Mouse (Mus musculus): ENCODE data around the gene Khsrp. TPM values are rescaled to one million over a fixed set of nuclear protein-coding genes. Genes with fewer than 3 reads are reported as not detected.

Khsrp gene
- 44.9 and 45.0 TPM in 2 replicates for polyA plus RNA-seq (2012; rRNA removed)

GRCm38 (mm10) chr17:57030931-57031660 lies at the start of gene Khsrp:
Gene Khsrp (minus strand): TSS chr17:57031522.

GRCm38 (mm10) chr17:57078336-57078735 lies 47.0 kb upstream of the Khsrp start, which contains the start of gene Dennd1c:
Gene Dennd1c (minus strand): TSS chr17:57078514.

DNA sequence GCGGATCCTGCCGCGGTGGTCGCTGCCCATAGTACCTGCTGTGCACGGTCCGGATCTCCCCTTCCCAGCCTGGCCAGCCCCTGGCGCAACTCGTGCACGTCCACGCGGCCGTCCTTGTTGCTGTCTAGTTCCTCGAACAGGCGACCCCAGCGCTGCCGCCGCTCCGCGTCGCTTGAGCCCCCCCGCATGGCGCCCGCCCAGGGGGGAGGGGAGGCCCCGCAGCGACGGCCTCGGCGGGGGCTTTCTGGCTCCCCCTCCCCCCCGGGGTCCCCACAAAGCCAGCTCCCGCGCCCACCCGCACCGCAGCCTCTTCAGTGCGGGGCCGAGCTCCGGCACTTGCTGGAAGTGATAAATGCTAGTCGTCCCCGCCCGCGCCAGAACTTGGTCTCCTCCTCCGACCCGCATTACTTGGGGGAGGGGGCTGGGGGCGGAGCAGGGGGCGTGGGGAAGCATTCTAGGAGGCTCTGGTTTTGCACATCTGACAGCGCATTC lies 28.2 kb upstream of the Khsrp start, which contains the start of gene Slc25a23:
Gene Slc25a23, minus strand, starts transcription at position 378 of the 492 bp plus-strand sequence.

GRCm38 (mm10) chr17:57058891-57059485 lies 27.7 kb upstream of the Khsrp start, which contains the start of gene Crb3:
Gene Crb3 (plus strand): TSS chr17:57059105.

GRCm38 (mm10) chr17:57041554-57041953 lies 10.2 kb upstream of the Khsrp start, which contains the start of gene Slc25a41:
Gene Slc25a41 (minus strand): TSS chr17:57041654.

GRCm38 (mm10) chr17:57011236-57012141 lies 19.8 kb downstream of the Khsrp start, which contains the start of the genes Gtf2f1 and Gm17949:
Gene Gtf2f1 (minus strand): TSS chr17:57011288.
Gene Gm17949 (plus strand): TSS chr17:57011469.

DNA sequence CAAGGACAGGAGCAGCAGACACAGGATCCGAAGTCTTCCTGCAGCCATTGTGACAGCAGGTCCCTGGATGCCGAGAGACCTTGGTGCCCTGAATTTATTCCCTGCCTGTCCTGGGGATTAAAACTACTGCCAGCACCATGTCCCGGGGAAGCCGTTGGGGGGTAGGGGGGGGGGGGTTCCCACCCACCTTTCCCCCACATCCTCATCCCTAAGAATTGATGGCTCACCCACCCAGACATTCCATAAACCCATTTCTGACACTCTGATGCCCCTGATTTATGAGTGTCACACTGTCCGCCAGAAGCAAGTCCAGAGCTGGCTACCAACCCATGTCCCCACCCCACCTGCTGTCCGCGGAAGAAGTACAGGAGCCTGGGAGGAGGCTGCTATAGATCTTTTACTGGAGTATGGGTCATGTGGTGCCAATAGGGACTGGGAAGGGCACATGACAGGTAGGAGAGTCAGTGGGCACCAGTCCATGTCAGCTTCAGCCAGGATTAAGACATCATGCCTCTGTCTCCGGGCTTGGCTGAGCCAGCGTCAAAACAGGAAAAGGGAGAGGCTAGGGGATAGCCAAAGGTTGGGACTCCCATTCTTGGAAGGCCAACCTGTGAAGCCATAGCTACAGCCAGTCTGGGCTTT lies 31.2 kb downstream of the Khsrp start, which contains the start of gene Pspn:
Gene Pspn, minus strand, starts transcription at position 51 of the 642 bp plus-strand sequence.

DNA sequence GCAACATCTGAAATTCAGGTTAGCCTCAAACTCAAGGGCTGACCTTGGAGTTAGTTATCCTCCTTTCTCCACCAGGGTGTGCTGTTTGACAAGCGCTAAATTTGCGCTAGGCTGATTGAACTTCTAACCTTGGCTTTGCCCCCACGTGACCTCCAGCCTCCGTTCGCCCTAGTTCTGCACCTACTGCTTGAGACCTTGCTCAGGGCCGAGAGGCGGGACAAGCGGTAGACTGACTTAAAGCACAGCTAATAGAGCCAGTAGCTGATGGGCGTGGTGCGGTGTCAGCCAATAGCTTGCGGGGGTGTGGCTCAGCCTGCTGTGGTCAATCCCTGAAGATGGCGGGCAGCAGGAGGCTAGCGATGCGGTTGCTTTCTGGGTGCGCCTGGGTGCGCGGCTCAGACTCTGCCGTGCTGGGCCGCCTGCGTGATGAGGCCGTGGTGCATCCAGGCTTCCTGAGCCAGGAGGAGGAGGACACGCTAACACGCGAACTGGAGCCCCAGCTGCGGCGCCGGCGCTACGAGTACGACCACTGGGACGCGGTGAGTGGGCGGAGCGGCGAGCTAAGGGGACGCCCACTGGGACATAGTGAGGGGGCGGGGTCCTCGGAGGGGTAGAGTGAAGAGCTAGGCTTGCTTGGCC lies 34.2 kb downstream of the Khsrp start, which contains the start of gene Alkbh7:
Gene Alkbh7, plus strand, starts transcription at position 311 of the 639 bp plus-strand sequence.

GRCm38 (mm10) chr17:56990115-56990746 lies 41.1 kb downstream of the Khsrp start, which contains the start of gene Clpp:
Gene Clpp (plus strand): TSS chr17:56990305.

GRCm38 (mm10) chr17:56982013-56982412 lies 49.3 kb downstream of the Khsrp start, which contains the start of gene Acer1:
Gene Acer1 (minus strand): TSS chr17:56982126.

Other genes with a start within 250 kb of the Khsrp start
- gene Rfx2, start 200.5 kb downstream of the Khsrp start, polyA plus RNA-seq (2012; rRNA removed) = 10.5 and 10.9 TPM in 2 replicates
- gene Acsbg2, start 157.1 kb downstream of the Khsrp start, polyA plus RNA-seq (2012; rRNA removed) = not detected in 2 replicates
- 0.18 and 0.25 TPM in 2 replicates for gene 1700061G19Rik, start 156.0 kb downstream of the Khsrp start, polyA plus RNA-seq (2012; rRNA removed)
- gene Mllt1, start 96.1 kb downstream of the Khsrp start, polyA plus RNA-seq (2012; rRNA removed) = 24.1 and 27.8 TPM in 2 replicates
- gene Acer1, start 49.4 kb downstream of the Khsrp start, polyA plus RNA-seq (2012; rRNA removed) = 23.5 and 26.4 TPM in 2 replicates
- 92.3 and 119 TPM in 2 replicates for gene Clpp, start 41.2 kb downstream of the Khsrp start, polyA plus RNA-seq (2012; rRNA removed)
- 29.2 and 45.8 TPM in 2 replicates for gene Alkbh7, start 34.2 kb downstream of the Khsrp start, polyA plus RNA-seq (2012; rRNA removed)
- gene Pspn, start 31.5 kb downstream of the Khsrp start, polyA plus RNA-seq (2012; rRNA removed) = not detected in 2 replicates
- 19.6 and 20.1 TPM in 2 replicates for gene Gtf2f1, start 20.2 kb downstream of the Khsrp start, polyA plus RNA-seq (2012; rRNA removed)
- gene Gm17949, start 20.1 kb downstream of the Khsrp start, polyA plus RNA-seq (2012; rRNA removed) = not detected in 2 replicates
- gene Slc25a41, start 10.1 kb upstream of the Khsrp start, polyA plus RNA-seq (2012; rRNA removed) = 0.10 TPM in 1 of 2 replicates, not detected in the other
- 122 and 141 TPM in 2 replicates for gene Crb3, start 27.6 kb upstream of the Khsrp start, polyA plus RNA-seq (2012; rRNA removed)
- gene Slc25a23, start 28.3 kb upstream of the Khsrp start, polyA plus RNA-seq (2012; rRNA removed) = 25.5 and 25.6 TPM in 2 replicates
- gene Dennd1c, start 47.0 kb upstream of the Khsrp start, polyA plus RNA-seq (2012; rRNA removed) = 1.1 and 1.8 TPM in 2 replicates
- gene Tubb4a, start 56.3 kb upstream of the Khsrp start, polyA plus RNA-seq (2012; rRNA removed) = 3.5 and 5.0 TPM in 2 replicates
- 1.9 and 3.0 TPM in 2 replicates for gene Tnfsf9, start 73.8 kb upstream of the Khsrp start, polyA plus RNA-seq (2012; rRNA removed)
- gene Cd70, start 118.3 kb upstream of the Khsrp start, polyA plus RNA-seq (2012; rRNA removed) = 0.24 TPM in 1 of 2 replicates, not detected in the other
- gene Tnfsf14, start 162.7 kb upstream of the Khsrp start, polyA plus RNA-seq (2012; rRNA removed) = 0.31 and 0.60 TPM in 2 replicates
- gene C3, start 196.6 kb upstream of the Khsrp start, polyA plus RNA-seq (2012; rRNA removed) = 20.4 and 33.8 TPM in 2 replicates
- 36.4 and 37.2 TPM in 2 replicates for gene Gpr108, start 216.9 kb upstream of the Khsrp start, polyA plus RNA-seq (2012; rRNA removed)
- 14.8 and 18.3 TPM in 2 replicates for gene Trip10, start 217.9 kb upstream of the Khsrp start, polyA plus RNA-seq (2012; rRNA removed)
- 0.59 and 0.63 TPM in 2 replicates for gene Vav1, start 247.6 kb upstream of the Khsrp start, polyA plus RNA-seq (2012; rRNA removed)

Data from stomach, adult 2 months (tissue).